Mouse (Mus musculus) limb, embryonic 13.5 days (tissue): ENCODE results near the gene Nrg3. TPM values are rescaled to one million over a fixed set of nuclear protein-coding genes. Genes with fewer than 3 reads are reported as not detected.

Experiments
- ATAC-seq: fragments of 200-750 bp; cut with Nextera tagmentation; 2 replicates; pipeline ENCODE4 v1.8.0; 2017; ENCODE audit warnings: low read depth, moderate number of reproducible peaks, moderate TSS enrichment; ENCODE audit not compliant: low FRiP score
- H3K27ac ChIP-seq: fragments of 300-500 bp; sonication (generic); 2 replicates; pipeline ENCODE4 v1.5.1; 2015; ENCODE audit warnings: inconsistent platforms, mild to moderate bottlenecking, moderate library complexity
- H3K27me3 ChIP-seq: fragments of 300-500 bp; sonication (generic); 2 replicates; pipeline ENCODE4 v1.6.1; 2015; ENCODE audit warnings: mild to moderate bottlenecking, inconsistent platforms
- H3K36me3 ChIP-seq: fragments of 300-500 bp; sonication (generic); 2 replicates; pipeline ENCODE4 v1.6.1; 2015; ENCODE audit warnings: inconsistent platforms, mild to moderate bottlenecking, moderate library complexity
- H3K4me1 ChIP-seq: fragments of 300-500 bp; sonication (generic); 2 replicates; pipeline ENCODE4 v1.6.1; 2015; ENCODE audit warnings: inconsistent platforms
- H3K4me2 ChIP-seq: fragments of 300-500 bp; sonication (generic); replicated peaks from 2 replicates; pipeline ENCODE4 v1.6.1; 2015; ENCODE audit warnings: inconsistent platforms, mild to moderate bottlenecking, moderate library complexity
- H3K4me3 ChIP-seq: fragments of 300-500 bp; sonication (generic); 2 replicates; pipeline ENCODE4 v1.5.1; 2015; ENCODE audit warnings: moderate library complexity, mild to moderate bottlenecking, inconsistent platforms
- H3K9ac ChIP-seq: fragments of 300-500 bp; sonication (generic); 2 replicates; pipeline ENCODE4 v1.6.1; 2015; ENCODE audit warnings: mild to moderate bottlenecking, inconsistent platforms
- H3K9me3 ChIP-seq: fragments of 300-500 bp; sonication (generic); 2 replicates; pipeline ENCODE4 v1.6.1; 2016; ENCODE audit warnings: inconsistent platforms
- WGBS: fragments of 180-500 bp; shearing (Covaris S2); methylation state at CpG from one replicate; pipeline ENCODE4 v1.1.7; 2015; 5-methylcytosine and 5-hydroxymethylcytosine counted together
- polyA plus RNA-seq: library from polyadenylated mRNA; unstranded; fragments of >200 nt; fragmentation: Nextera tagmentation; extraction: Ambion mirVana; gene quantifications from 2 replicates; pipeline ENCODE4 v1.2.1, GENCODE M21; 2015

Nrg3 gene
- polyA plus RNA-seq, 1 experiment from 2014 or later: 0.10 TPM

- Histone ChIP-seq H3K9me3 (no peaks in the 10 kb centered on the region), H3K27ac (no peak overlapping the region), H3K9ac (no peak overlapping the region), H3K36me3 (no peaks in the 10 kb centered on the region), H3K4me2 (no peak overlapping the region), H3K4me1 (no peaks in the 10 kb centered on the region), H3K4me3 (no peak overlapping the region), H3K27me3 (no peaks in the 10 kb centered on the region)
- 61% methylated on average over 1 of the region's 1 CpGs for WGBS
- ATAC-seq: no peak
These were observed 812.9 kb downstream of the Nrg3 start for GRCm38 (mm10) chr14:38659973-38660372.

GRCm38 (mm10) chr14:38637070-38637469 lies 835.8 kb downstream of the Nrg3 start:
- 70% methylated on average over 3 of the region's 3 CpGs for WGBS
- Histone ChIP-seq H3K4me1 (no peaks in the 10 kb centered on the region), H3K9ac (no peak overlapping the region), H3K36me3 (no peaks in the 10 kb centered on the region), H3K9me3 (no peaks in the 10 kb centered on the region), H3K4me2 (no peak overlapping the region), H3K27ac (no peak overlapping the region), H3K4me3 (no peak overlapping the region), H3K27me3 (no peaks in the 10 kb centered on the region)
- ATAC-seq: no peak

- no peaks in the 10 kb centered on the region for H3K27me3 ChIP-seq
- no peak overlapping the region for H3K9ac ChIP-seq
- no peak overlapping the region for H3K27ac ChIP-seq
- no peak overlapping the region for H3K4me3 ChIP-seq
- H3K36me3 ChIP-seq: no peaks in the 10 kb centered on the region
- no peaks in the 10 kb centered on the region for H3K4me1 ChIP-seq
- no peak for ATAC-seq
- H3K9me3 ChIP-seq: no peaks in the 10 kb centered on the region
- no peak overlapping the region for H3K4me2 ChIP-seq
- 92% methylated on average over 3 of the region's 3 CpGs for WGBS
These were observed 842.8 kb downstream of the Nrg3 start for GRCm38 (mm10) chr14:38630114-38630513.

GRCm38 (mm10) chr14:38629671-38630070 lies 843.2 kb downstream of the Nrg3 start:
- no peak overlapping the region for H3K4me3 ChIP-seq
- no peak overlapping the region for H3K4me2 ChIP-seq
- H3K36me3 ChIP-seq: no peaks in the 10 kb centered on the region
- H3K4me1 ChIP-seq: no peaks in the 10 kb centered on the region
- no peaks in the 10 kb centered on the region for H3K27me3 ChIP-seq
- no peak overlapping the region for H3K27ac ChIP-seq
- no peak for ATAC-seq
- H3K9ac ChIP-seq: no peak overlapping the region
- no peaks in the 10 kb centered on the region for H3K9me3 ChIP-seq

GRCm38 (mm10) chr14:38628862-38629619 lies 843.8 kb downstream of the Nrg3 start:
- Histone ChIP-seq H3K27me3 (no peaks in the 10 kb centered on the region), H3K4me3 (no peak overlapping the region), H3K4me1 (no peaks in the 10 kb centered on the region), H3K9me3 (no peaks in the 10 kb centered on the region), H3K4me2 (no peak overlapping the region), H3K27ac (no peak overlapping the region), H3K9ac (no peak overlapping the region), H3K36me3 (no peaks in the 10 kb centered on the region)
- WGBS: 84% methylated on average over 2 of the region's 2 CpGs
- no peak for ATAC-seq

GRCm38 (mm10) chr14:38616969-38617368 lies 855.9 kb downstream of the Nrg3 start:
- no peak overlapping the region for H3K4me2 ChIP-seq
- ATAC-seq: no peak
- H3K9me3 ChIP-seq: no peaks in the 10 kb centered on the region
- H3K27ac ChIP-seq: no peak overlapping the region
- H3K4me1 ChIP-seq: no peaks in the 10 kb centered on the region
- no peak overlapping the region for H3K9ac ChIP-seq
- H3K4me3 ChIP-seq: no peak overlapping the region
- no peaks in the 10 kb centered on the region for H3K36me3 ChIP-seq
- H3K27me3 ChIP-seq: no peaks in the 10 kb centered on the region

- H3K4me2 ChIP-seq: no peak overlapping the region
- no peaks in the 10 kb centered on the region for H3K9me3 ChIP-seq
- H3K36me3 ChIP-seq: no peaks in the 10 kb centered on the region
- H3K9ac ChIP-seq: no peak overlapping the region
- no peaks in the 10 kb centered on the region for H3K27me3 ChIP-seq
- no peaks in the 10 kb centered on the region for H3K4me1 ChIP-seq
- H3K27ac ChIP-seq: no peak overlapping the region
- no peak for ATAC-seq
- H3K4me3 ChIP-seq: no peak overlapping the region
These were observed 875.2 kb downstream of the Nrg3 start for GRCm38 (mm10) chr14:38597735-38598134.

- Histone ChIP-seq H3K27ac (no peak overlapping the region), H3K4me2 (no peak overlapping the region), H3K9ac (no peak overlapping the region), H3K27me3 (no peaks in the 10 kb centered on the region), H3K4me3 (no peak overlapping the region), H3K36me3 (no peaks in the 10 kb centered on the region), H3K4me1 (no peaks in the 10 kb centered on the region), H3K9me3 (no peaks in the 10 kb centered on the region)
- 84% methylated on average over 1 of the region's 1 CpGs for WGBS
- ATAC-seq: no peak
These were observed 878.6 kb downstream of the Nrg3 start for GRCm38 (mm10) chr14:38594297-38594696.

- Histone ChIP-seq H3K36me3 (no peaks in the 10 kb centered on the region), H3K4me1 (no peaks in the 10 kb centered on the region), H3K9ac (no peak overlapping the region), H3K27me3 (no peaks in the 10 kb centered on the region), H3K4me2 (no peak overlapping the region), H3K27ac (no peak overlapping the region), H3K9me3 (no peaks in the 10 kb centered on the region), H3K4me3 (no peak overlapping the region)
- ATAC-seq: no peak
- 92% methylated on average over 3 of the region's 3 CpGs for WGBS
These were observed 896.1 kb downstream of the Nrg3 start for GRCm38 (mm10) chr14:38576796-38577195.

- H3K4me1 ChIP-seq: no peaks in the 10 kb centered on the region
- no peaks in the 10 kb centered on the region for H3K9me3 ChIP-seq
- no peaks in the 10 kb centered on the region for H3K36me3 ChIP-seq
- WGBS: 76% methylated on average over 1 of the region's 1 CpGs
- no peak overlapping the region for H3K9ac ChIP-seq
- H3K4me3 ChIP-seq: no peak overlapping the region
- H3K27ac ChIP-seq: no peak overlapping the region
- no peak overlapping the region for H3K4me2 ChIP-seq
- no peaks in the 10 kb centered on the region for H3K27me3 ChIP-seq
- ATAC-seq: no peak
These were observed 904.7 kb downstream of the Nrg3 start for GRCm38 (mm10) chr14:38568184-38568583.

- Histone ChIP-seq H3K9me3 (no peaks in the 10 kb centered on the region), H3K4me3 (no peak overlapping the region), H3K9ac (no peak overlapping the region), H3K36me3 (no peaks in the 10 kb centered on the region), H3K27ac (no peak overlapping the region), H3K27me3 (no peaks in the 10 kb centered on the region), H3K4me2 (no peak overlapping the region), H3K4me1 (no peaks in the 10 kb centered on the region)
- ATAC-seq: no peak
- WGBS: 83% methylated on average over 3 of the region's 3 CpGs
These were observed 906.7 kb downstream of the Nrg3 start for GRCm38 (mm10) chr14:38566182-38566581.

- Histone ChIP-seq H3K9me3 (no peaks in the 10 kb centered on the region), H3K4me1 (no peaks in the 10 kb centered on the region), H3K9ac (no peak overlapping the region), H3K27ac (no peak overlapping the region), H3K4me3 (no peak overlapping the region), H3K4me2 (no peak overlapping the region), H3K36me3 (no peaks in the 10 kb centered on the region), H3K27me3 (no peaks in the 10 kb centered on the region)
- no peak for ATAC-seq
- 70% methylated on average over 1 of the region's 1 CpGs for WGBS
These were observed 918.3 kb downstream of the Nrg3 start for GRCm38 (mm10) chr14:38554636-38555035.

- no peak for ATAC-seq
- Histone ChIP-seq H3K27me3 (no peaks in the 10 kb centered on the region), H3K36me3 (no peaks in the 10 kb centered on the region), H3K9ac (no peak overlapping the region), H3K4me3 (no peak overlapping the region), H3K4me2 (no peak overlapping the region), H3K27ac (no peak overlapping the region), H3K9me3 (no peaks in the 10 kb centered on the region), H3K4me1 (no peaks in the 10 kb centered on the region)
- 85% methylated on average over 2 of the region's 2 CpGs for WGBS
These were observed 925.6 kb downstream of the Nrg3 start for GRCm38 (mm10) chr14:38547257-38547656.
